Mouse (Mus musculus): Measurements from ENCODE around the gene Lsm10. TPM values are rescaled to one million over a fixed set of nuclear protein-coding genes. Genes with fewer than 3 reads are reported as not detected.
A peak's percentile ranks its signal among the peaks of the same experiment; 100 is the strongest.

Lsm10 gene
- total RNA-seq, 2 experiments from 2014 or later, result 16.2 to 16.9 TPM

- DNase-seq (ENCODE audit: low spot score in 2 of 2), result no peak
These were observed 20.7 kb downstream of the Lsm10 start for GRCm38 (mm10) chr4:126117116-126117515.

GRCm38 (mm10) chr4:126118651-126119050, 22.2 kb downstream of the Lsm10 start:
- DNase-seq (ENCODE audit: low spot score in 2 of 2), result no peak

DNA sequence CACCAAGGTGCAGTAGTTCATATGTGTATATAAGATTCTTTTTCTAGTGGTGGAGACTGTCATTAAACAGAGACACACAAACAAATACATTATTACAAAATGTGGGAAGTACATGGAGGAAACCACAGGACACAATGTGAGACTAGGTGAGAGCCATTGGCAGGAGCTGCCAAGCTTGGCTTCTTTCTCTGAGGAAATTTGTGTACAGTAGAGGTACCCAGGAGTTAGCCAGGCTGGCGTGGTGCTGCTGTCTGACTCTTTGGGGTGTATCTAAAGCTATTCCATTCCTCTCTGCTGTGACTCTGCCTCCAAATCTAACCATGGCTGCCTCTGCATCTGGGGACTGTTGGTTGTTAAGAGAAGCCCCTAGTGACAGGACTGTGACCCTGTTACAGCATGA, 22.6 kb downstream of the Lsm10 start:
- no peak for DNase-seq (ENCODE audit: low spot score in 2 of 2)

GRCm38 (mm10) chr4:126120052-126120451, 23.6 kb downstream of the Lsm10 start:
- DNase-seq (ENCODE audit: low spot score in 2 of 2), result no peak

GRCm38 (mm10) chr4:126120506-126120905, 24.1 kb downstream of the Lsm10 start:
- DNase-seq (ENCODE audit: low spot score in 2 of 2), result no peak

GRCm38 (mm10) chr4:126123309-126124040, 27.1 kb downstream of the Lsm10 start:
- no peak for DNase-seq (ENCODE audit: low spot score in 2 of 2)

DNA sequence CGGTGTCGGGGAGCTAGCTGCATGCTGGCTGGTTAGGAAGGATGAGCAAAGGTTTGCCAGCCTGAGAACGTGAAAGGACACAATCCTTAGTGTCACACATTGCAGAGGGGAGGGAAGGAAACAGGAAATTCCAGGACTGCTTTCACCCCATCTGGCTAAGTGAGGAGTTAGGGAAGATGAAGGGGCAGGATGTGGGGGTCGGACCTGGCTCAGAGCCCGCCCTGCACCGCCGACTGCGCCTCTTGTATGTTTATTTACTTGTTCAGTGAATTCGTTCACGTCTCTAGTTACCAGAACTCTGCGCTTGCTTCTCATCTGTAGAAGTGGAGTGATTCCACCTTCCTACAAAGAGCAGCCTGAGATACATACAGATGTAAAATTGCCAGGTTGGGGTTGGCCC, 34.1 kb downstream of the Lsm10 start:
- DNase-seq (ENCODE audit: low spot score in 2 of 2), result no peak

GRCm38 (mm10) chr4:126131290-126132121, 35.1 kb downstream of the Lsm10 start:
- peak in 1 of 2 experiments; percentile 60 for DNase-seq (ENCODE audit: low spot score in 2 of 2)

DNA sequence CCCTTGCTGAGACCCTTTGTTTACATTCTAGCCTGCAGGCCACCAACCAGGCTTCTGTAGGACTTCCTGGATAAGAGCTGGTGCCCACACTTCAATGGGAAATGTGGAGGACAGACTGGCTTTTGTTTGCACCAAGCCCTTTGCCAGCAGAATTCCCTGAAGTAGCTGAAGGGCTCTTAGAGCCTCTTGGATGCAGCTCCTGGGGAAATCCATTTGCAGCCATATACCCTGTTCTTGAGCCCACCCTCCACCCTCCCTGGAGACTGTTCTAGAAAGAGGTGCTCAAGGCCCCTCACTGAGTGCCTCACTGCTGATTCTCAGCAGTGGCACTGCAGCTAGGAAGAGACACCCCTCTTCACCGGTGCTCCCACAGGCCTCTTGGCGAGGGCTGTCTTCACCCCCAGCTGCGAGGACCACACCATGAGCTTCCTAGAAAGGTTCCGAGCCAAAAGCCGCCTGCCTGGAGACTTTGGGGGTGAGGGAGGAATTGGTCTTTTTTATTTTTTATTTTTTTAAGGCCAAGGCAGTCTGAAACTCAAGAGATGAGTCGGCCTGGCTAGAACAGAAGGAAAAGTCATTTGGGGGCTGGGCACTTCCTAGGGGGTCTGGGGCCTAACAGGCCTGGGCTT, 36.3 kb downstream of the Lsm10 start:
- no peak for DNase-seq (ENCODE audit: low spot score in 2 of 2)

DNA sequence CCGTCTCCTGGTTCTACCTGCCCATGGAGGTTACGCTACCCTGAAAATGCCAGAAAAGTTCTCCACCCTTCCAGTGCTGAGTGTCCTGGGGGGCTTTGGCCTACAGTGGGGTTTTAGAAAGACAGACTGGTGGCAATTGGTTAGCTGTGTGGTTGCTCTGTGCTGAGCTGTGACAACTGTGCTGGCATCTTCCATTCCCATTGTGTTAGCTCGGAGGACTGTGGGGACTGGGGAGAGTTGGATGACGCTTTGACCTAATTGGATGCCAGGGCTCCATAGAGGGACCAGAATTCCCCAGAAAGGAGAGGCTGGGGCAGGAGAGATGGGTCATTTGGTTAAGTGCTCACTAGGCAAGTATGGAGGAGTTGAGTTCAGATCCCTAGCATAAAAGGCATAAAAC, 37.8 kb downstream of the Lsm10 start:
- no peak for DNase-seq (ENCODE audit: low spot score in 2 of 2)

GRCm38 (mm10) chr4:126134639-126135038, 38.2 kb downstream of the Lsm10 start:
- DNase-seq (ENCODE audit: low spot score in 2 of 2), result no peak

GRCm38 (mm10) chr4:126137773-126138172, 41.4 kb downstream of the Lsm10 start:
- DNase-seq (ENCODE audit: low spot score in 2 of 2), result no peak

GRCm38 (mm10) chr4:126141021-126141420, 44.6 kb downstream of the Lsm10 start:
- DNase-seq (ENCODE audit: low spot score in 2 of 2), result no peak

DNA sequence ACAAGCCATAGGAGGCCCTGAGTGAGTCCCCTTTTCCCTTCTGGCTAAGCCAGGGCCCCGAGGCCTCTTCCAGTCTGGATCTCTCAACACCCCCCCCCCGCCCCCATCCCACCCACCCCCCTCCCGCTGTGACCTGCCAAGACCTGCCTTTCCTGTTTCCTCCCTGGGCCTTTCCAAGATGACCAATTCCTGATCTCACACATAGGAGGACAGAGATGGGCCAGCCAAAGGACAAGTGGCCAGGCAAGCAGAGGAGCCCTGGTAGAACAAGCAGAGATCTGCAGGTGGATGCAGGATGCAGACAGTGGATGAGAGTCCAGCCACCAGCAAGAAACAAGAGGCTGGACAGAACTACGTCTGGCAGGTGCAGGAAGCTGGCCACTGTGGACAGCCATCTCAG, 49.0 kb downstream of the Lsm10 start:
- DNase-seq (ENCODE audit: low spot score in 2 of 2), result no peak

- no peak for DNase-seq (ENCODE audit: low spot score in 2 of 2)
These were observed 50.6 kb downstream of the Lsm10 start for GRCm38 (mm10) chr4:126146974-126147532.

DNA sequence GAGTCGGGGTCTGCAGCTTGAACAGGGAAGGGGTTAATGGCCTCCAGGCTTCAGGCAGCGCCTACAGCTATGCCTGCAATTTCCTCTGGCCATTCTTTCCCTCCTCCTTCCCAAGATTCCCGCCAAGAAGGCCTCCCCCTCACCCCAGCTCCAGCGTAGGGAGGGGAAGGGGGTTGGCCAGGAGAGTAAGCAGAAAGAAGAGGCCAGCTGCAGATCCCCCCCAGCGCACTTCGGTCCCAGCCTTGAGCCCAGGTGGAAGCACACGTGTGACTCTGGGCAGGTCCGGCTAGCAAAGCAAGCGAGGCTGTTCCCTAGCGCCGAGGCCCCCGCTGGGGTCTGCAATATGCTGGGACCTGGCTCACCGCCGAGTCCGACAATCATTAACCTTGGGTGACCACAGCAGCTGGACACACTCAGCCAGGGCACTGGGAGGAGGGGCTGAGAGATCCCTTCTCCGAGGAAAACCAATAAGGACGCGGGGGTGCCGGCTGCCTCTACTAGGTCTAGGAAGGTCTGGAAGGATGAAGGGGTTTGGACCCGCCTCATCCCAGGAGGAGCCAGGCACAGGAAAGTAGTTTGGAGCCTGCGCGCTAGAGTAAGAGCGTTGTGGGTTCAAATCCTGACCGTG, 51.2 kb downstream of the Lsm10 start, which contains the start of gene Eva1b:
Eva1b (plus strand) TSS at position 212 of the 628 bp plus-strand sequence.
- peak; percentile 66 to 82 for DNase-seq (ENCODE audit: low spot score in 2 of 2)

Other genes with a start within 250 kb of the Lsm10 start
- under 1 TPM; 0.29 to 0.93 TPM for gene Csf3r, start 72.1 kb upstream of the Lsm10 start, total RNA-seq (2021)
- gene Mrps15, start 49.7 kb upstream of the Lsm10 start, total RNA-seq (2021), result 10 to 100 TPM; 57.4 to 57.7 TPM
- 1 to 10 TPM; 4.4 to 4.6 TPM for gene Oscp1, start 38.1 kb upstream of the Lsm10 start, total RNA-seq (2021)
- 10 to 100 TPM; 34.4 to 39.0 TPM for gene Stk40, start 7.3 kb downstream of the Lsm10 start, total RNA-seq (2021)
- gene Eva1b, start 51.1 kb downstream of the Lsm10 start, total RNA-seq (2021), result 10 to 100 TPM; 31.8 to 33.8 TPM
- gene Sh3d21, start 66.9 kb downstream of the Lsm10 start, total RNA-seq (2021), result 1 to 10 TPM; 2.9 TPM
- gene Thrap3, start 106.1 kb downstream of the Lsm10 start, total RNA-seq (2021), result 100 to 1,000 TPM; 182 to 188 TPM
- gene Map7d1, start 159.7 kb downstream of the Lsm10 start, total RNA-seq (2021), result 100 to 1,000 TPM; 254 to 283 TPM
- gene Trappc3, start 165.7 kb downstream of the Lsm10 start, total RNA-seq (2021), result 10 to 100 TPM; 36.6 to 37.3 TPM
- gene Col8a2, start 190.2 kb downstream of the Lsm10 start, total RNA-seq (2021), result 10 to 100 TPM in 1 of 2 experiments, 1 to 10 TPM in 1; 7.0 to 10.1 TPM
- 10 to 100 TPM; 20.8 to 21.2 TPM for gene Adprhl2, start 225.1 kb downstream of the Lsm10 start, total RNA-seq (2021)
- gene Tekt2, start 229.1 kb downstream of the Lsm10 start, total RNA-seq (2021), result 1 to 10 TPM; 1.2 to 1.6 TPM

Data from gastrocnemius, postnatal 4 days (tissue).